Mouse (Mus musculus): ENCODE data around the gene Dync2li1. TPM values are rescaled to one million over a fixed set of nuclear protein-coding genes. Genes with fewer than 3 reads are reported as not detected.

Dync2li1 gene
- total RNA-seq (2023) = 0.42 to 1.0 TPM (median 0.97 TPM) in 3 of 4 replicates, not detected in the other

GRCm38 (mm10) chr17:84626276-84626856, at the start of gene Dync2li1:
Dync2li1 (plus strand) TSS chr17:84626496.

GRCm38 (mm10) chr17:84675951-84676366, 49.7 kb downstream of the Dync2li1 start, which contains the start of gene Abcg8:
Abcg8 (plus strand) TSS chr17:84676302.

GRCm38 (mm10) chr17:84682734-84683717, 56.7 kb downstream of the Dync2li1 start, which contains the start of gene Abcg5:
Abcg5 (minus strand) TSS chr17:84683011.

Other genes starting within 250 kb of the Dync2li1 start
- 45.8 to 58.5 TPM (median 51.6 TPM) in 4 replicates for gene Thada, start 160.3 kb upstream of the Dync2li1 start, total RNA-seq (2023)
- gene Plekhh2, start 114.6 kb upstream of the Dync2li1 start, total RNA-seq (2023) = not detected in 4 replicates
- not detected in 4 replicates for gene Abcg8, start 49.8 kb downstream of the Dync2li1 start, total RNA-seq (2023)
- gene Abcg5, start 56.5 kb downstream of the Dync2li1 start, total RNA-seq (2023) = not detected in 4 replicates
- 51.2 to 56.1 TPM (median 53.2 TPM) in 4 replicates for gene Lrpprc, start 164.3 kb downstream of the Dync2li1 start, total RNA-seq (2023)

Data from B cell, adult 62 days (primary cell).